Mouse (Mus musculus): ENCODE results near the gene Nphs1.
A peak's percentile ranks its signal among the peaks of the same experiment; 100 is the strongest.

Gene Nphs1

DNA sequence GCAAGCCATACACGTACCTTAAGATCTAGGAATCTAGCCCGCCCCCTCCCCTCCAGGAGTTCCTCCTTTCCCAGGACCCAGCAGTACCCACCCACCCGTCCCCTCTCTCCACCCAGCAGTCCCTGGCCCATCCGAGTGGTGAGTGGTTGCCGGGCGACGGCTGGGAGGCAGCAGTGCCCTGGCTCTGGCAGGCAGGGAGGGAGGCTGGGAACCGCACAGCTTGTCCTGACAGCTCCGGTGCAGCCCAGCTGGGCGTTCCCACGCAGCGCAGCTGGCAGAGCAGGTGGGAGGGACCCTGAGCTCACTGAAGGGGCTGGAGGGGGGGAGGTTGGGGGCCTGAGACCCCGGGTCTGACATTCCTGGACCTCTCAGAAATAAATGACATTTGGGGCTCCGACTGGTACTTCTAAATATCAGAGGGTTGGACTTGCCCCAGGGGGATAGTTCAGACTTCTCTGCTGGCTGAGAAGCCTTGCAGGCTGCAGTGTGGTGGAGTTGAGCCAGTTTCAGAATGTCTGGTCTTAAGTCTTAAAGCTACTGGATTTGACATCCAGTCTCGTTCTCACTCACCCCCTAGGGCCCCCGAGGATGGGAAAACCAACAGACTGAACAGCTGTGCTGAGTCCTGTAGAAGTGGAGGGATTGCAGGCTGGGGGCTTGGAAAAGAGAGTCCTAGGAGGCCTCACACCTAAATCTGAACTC is at the start of gene Nphs1, which contains the start of gene Kirrel2:
Gene Nphs1, plus strand, starts transcription at position 687 of the 702 bp plus-strand sequence.
Gene Kirrel2, minus strand, starts transcription at position 62 of the 702 bp plus-strand sequence.
- DNase-seq = peak; percentile 53

DNA sequence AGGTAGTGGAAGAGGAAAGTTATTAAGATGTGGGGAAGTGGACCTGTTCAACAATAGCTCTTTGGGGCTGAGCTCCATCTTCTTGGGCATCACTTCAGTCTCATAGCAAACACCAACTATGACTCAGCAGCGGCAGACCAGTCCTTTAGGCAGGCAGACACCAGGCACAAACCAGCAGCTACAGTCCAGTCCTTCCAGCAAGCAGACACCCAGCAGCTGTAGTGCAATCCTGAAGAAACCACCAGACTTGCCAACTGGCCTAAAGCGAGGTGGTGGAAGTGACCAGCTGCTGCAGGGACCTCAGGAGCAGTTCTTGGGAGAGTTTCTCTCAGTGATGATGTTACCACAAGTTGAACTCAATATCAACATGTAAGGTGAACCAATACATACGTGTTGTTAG is 49.5 kb upstream of the Nphs1 start:
- DNase-seq = no peak

DNA sequence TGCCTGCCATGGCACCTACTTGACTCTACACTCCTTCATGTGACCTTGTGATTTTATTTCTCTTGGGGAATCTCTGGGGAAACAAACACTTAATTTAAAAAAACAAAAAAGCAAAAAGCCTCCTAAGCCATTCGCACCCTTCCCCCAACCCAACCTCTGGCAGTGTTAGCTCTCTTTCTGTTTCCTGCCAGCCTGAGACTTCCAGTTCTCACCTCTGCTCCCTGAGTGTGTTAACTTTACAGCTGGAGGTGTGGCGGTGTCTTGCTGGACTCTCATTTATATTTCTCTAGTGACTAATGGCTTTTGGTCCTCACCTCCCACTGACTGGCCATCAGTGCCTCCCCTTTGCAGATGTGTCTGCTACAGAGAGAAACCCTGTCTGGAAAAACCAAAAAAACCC is 48.3 kb upstream of the Nphs1 start:
- DNase-seq = no peak

DNA sequence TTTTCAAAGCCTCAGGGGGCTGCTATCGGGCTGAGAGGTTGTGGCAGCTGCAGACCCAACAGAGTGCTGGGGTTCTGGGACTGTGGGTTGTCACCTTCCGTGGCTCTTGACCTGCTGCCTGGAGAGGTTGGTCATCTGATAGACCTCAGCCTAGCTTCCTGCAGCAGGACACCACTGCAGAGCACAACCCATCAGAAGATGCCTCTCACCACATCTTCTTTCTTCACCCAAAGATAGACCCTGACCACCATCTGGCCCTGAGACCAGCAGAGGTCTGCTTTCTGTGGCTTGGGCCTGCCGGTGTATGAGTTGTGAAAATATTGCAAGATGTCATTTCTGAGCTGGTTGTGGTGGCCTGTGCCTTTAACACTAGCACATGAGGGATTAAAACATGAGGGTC is 47.1 kb upstream of the Nphs1 start:
- DNase-seq = no peak

DNA sequence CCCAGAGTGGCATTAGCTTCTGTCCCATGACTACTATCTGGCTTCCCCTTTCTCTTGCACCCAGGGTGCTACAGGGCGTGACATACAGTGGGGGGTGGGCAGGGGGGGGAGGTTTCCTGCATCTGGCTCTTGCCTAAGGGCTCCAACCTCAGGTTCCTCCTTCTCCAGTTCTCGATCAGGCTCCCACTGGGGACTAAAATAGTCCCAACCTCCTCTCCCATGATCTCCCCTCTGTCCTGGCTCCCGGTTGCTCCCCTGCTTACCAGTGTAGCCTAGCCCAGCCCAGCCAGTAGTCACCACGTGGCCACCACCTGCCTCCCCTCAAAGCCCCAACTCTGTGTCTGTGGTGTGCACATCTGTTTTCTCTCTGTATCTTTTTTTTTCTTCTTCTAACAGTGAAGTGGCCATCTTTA is 45.4 kb upstream of the Nphs1 start:
- no peak for DNase-seq

DNA sequence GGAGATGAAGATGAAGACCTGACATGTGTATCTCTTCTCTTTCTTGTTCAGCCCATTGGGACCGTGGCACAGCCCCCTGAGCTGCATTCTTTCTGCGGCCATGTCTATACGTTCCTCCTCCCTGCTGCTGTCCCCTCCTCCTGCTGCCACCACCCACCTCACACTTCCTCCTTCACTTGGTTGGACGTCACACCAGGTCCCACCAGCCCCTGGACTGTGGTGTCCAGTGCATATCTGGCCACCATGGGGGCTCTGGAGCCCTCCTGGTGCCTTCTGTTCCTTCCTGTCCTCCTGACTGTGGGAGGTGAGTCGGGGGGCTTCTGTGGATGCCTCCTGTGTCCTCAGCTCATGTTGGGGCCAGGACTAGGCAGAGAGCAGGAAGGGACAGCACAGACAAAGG is 44.5 kb upstream of the Nphs1 start, which contains the start of gene Tyrobp:
Gene Tyrobp, plus strand, starts transcription at position 165 of the 400 bp plus-strand sequence.
- DNase-seq = no peak

DNA sequence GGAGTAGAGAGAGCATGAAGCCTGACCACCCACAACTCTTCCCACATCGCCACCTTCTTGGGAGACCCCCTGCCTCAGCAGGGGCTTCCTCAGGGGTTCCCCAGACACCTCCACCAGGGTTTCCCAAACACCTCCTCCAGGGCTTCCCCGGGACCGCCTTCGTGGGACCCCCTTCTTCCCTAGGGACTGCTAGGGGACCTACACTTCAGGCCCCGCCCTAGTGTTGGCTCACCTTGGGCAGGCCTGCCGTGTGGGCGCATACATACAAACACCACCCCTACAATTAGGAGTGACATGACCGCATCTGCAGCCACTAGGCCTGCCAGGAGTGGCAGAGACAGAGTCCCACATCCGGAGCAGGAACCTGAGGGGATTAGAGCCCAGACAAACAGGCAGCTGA is 40.3 kb upstream of the Nphs1 start:
- DNase-seq = no peak

DNA sequence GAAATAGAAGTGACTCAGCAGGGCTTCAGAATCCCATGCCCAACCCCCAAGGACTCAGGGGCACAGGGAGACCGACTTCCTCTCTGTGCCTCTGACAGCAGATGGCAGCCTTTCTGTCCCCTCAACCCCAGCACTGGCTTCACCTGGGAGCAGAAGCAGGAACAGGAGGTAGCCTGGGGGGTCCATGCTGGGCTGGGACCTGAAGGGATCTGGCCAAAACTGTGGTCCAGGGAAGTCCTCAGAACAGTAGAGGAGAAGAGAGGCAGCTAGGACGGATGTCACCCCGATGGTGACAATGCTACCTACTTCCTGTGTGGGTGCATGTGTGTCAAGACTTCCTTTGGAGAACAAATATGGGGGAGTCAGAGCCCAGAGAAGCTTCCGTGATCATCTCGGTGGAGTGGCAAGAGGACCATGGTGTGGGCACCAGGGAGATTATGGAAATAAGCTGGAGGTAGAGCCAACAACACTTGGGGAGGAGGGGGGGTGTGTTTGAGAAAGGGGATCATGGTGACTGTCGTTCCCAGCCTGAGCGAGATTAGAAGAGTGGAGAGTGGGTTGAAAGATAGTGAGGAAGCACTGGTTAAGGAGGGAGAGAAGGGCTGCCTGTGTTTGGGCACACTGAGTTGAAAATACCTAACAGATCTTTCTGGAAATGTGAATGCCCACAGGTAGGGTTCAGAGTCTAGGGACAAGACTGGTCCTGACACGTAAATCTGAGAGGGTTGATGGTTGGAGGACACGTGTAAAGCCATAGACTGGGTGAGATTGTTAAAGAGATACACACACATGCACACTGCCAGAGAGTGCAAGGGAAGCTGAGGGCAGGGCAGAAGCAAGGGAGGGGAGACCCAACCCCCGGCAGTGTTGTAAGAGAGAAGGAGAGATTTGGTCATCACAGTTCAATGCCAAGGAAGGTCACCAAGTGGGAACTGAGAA is 38.3 kb upstream of the Nphs1 start, which contains the start of gene Hcst:
Gene Hcst, minus strand, starts transcription at position 294 of the 939 bp plus-strand sequence.
- no peak for DNase-seq

DNA sequence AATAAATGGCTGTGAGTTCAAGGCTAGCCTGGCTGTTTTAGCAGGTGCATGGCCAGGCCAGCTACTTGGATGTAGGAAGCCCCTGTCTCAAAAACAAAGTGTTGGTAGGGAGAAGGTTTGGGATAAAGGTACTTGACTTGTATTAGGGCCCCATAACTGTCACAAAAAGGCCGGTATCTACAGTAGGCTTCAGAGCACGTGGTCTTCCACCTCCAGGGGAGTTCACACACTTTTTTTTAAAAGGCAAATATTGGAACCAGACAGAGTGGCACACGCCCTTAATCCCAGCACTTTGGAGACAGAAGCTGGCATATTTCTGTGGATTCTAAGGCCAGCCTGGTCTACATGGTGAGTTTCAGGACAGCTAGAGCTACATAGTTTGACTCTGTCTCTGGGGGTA is 37.4 kb upstream of the Nphs1 start:
- no peak for DNase-seq

DNA sequence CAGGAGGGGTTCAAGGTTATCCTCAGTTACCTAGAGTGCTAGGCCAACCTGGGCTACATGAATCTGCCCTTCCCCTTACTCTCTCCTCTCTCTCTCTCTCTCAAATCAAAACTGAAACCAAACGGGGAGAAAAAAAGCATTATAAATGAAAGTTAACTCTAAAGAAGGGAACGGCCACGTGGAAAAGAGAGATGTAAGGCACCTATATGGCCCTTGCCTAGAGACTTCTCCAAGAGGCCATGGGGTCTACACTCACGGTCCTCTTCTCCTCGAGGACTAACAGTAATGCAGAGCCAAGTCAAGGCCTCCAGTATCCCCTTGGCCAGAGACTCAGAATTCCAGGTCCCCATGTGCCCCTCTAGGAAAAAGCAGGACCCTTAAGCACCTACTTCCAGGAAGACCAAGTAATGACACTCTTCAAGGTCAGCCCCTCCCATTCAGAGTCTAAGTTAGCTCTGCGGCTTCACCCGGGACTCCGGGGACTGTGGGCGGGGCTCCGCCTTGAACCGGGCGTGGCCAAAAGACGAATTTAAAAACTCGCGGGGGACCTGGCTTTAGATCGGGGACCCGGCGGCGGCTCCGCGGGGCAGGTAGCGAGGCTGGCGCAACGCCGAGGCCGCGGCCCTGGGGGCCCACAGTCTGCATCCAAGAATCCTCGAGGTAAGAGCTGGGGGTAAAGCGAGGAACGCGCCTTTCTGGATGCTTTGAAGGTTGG is 36.8 kb upstream of the Nphs1 start, which contains the start of gene Nfkbid:
Gene Nfkbid, plus strand, starts transcription at position 558 of the 715 bp plus-strand sequence.
- DNase-seq = no peak

DNA sequence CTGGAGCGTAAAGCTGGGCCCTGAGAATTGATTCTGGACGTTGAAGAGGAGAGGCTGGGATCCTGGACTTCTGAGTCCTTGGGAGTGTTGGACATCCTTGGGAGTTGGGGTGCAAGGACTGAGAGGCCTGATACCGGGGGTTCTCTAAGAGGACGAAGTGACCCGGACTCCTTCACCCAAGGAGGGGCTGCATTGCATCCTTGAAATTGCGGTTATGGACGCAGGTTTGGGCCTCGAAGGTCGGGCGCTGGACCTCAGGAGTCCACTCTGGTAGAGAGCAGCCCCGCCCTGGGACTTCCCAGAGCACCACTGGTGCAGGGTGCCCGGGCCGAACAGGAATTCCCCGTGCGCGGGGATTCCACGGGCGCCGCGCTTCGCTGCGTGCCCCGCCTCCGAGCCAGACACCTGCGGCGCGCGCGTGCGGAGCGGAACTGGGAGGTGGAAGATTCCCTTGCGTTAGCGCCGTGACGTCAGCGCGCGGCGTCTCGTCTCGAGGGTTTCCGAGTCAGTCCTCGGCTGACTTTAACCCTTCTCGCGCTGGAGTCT is 36.2 kb upstream of the Nphs1 start:
- DNase-seq = peak; percentile 94

DNA sequence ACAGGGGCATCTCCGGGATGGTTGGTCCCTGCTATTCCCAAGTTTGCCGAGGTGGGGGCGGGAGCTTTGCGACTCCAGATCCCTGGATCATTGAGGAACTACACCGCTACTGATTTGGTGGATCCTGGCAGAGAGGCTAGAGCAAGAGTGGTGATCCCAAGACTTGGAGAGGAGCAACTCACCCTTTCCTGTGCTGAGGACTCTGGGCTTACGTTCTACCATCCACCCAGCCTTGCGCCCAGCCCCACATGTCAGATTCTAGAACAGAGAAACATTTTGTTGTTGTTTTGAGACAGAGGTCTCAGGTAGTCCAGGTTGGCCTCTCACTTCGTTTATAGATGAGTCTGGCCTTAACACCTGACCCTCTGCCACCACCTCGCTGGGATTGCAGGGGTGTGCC is 35.6 kb upstream of the Nphs1 start:
- DNase-seq = no peak

DNA sequence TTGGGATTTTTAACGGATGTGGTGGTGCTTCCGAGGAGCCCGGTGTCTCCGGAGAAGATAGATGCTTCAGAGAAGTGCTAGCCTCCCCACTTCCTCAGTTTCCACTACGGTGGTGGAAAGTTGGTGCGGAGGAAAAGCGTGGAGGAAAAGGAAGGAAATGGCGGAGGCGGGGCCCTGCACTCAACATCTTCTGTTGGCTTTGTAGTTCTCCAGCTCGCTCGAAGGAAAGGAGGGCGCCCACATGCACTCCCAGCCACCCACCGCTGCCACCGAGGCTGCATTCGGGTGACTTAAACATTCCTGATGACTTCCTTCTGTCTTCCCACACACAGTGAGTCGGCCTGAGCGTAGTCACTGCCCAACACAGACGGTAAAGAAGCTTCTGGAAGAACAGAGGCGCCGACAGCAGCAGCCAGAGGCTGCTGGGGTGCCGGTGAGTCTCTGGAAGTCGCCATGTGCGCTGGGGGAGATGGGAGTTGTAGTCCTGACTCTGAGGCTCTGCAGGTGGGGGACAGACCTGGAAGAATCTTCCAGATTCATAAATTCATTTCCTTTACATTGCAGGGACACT is 35.0 kb upstream of the Nphs1 start:
- DNase-seq = no peak

DNA sequence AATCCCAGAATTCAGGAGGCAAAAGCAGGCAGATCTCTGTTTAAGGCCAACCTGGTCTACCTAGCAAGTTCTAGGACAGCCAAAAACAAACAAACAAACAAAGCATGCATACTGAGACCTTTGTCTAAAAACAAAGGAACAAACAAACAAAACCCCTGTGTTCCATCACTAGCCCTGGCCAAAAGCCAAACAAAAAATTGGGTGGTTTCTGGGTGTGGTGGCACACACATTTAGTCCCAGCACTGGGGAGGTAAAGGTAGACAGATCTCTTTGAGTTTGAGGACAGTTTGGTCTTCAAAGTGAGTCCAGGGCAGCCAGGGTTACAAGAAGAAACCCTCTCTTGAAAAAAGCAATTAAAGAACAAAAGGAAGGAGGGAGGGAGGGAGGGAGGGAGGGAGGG is 28.8 kb upstream of the Nphs1 start:
- no peak for DNase-seq

DNA sequence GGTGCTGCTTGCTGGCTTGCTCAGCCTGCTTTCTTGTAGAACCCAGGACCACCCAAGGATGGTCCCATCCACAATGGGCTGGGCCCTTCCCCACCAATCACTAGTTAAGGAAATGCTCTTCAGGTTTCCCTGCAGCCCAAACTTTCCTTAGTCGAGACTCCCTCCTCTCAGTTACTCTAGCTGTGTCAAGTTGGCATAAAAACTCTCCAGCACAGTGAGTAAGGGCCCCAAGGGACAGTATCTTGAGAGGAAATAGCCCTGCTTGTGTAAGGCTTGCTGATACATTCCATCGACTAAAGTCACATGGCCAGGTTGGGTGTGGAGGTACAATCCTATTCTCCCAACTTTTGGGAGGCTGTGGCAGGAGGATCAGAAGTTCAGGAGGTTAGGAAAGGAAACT is 27.9 kb upstream of the Nphs1 start:
- no peak for DNase-seq

DNA sequence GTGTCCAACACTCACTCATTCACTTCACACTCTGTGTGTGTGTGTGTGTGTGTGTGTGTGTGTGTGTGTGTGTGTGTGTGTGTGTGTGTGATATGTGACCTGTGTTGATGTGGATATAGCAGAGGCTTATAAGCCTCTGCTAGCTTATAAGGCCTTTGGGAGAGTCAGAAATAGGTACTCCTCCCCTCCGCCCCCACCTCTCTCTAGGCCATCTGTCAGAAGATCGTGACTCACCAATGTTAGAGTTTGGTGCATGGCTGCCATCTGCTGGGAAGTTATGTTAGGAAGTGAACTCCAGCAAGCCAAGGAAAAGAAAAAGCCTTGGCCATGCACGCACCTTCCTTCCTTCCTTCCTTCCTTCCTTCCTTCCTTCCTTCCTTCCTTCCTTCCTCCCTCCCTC is 26.3 kb upstream of the Nphs1 start:
- peak; percentile 75 for DNase-seq

DNA sequence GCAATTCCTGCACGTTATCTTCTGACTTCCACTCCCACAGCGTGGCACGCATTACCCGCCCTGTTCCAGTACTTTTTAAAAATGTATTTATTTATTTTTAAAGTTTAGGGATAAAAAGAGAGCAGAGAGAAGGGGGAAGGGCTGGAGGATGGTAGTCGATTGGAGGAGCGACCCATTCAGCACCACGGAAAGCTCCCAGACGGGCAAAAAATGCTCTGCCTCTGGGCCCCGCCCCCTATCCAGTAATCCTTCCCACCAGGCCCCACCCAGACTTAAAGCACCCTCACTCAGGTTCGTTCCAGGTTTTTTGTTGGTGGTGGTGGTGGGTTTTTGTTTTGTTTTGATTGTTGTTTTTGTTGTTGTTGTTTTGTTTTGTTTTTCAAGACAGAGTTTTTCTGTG is 23.9 kb upstream of the Nphs1 start:
- DNase-seq = no peak

DNA sequence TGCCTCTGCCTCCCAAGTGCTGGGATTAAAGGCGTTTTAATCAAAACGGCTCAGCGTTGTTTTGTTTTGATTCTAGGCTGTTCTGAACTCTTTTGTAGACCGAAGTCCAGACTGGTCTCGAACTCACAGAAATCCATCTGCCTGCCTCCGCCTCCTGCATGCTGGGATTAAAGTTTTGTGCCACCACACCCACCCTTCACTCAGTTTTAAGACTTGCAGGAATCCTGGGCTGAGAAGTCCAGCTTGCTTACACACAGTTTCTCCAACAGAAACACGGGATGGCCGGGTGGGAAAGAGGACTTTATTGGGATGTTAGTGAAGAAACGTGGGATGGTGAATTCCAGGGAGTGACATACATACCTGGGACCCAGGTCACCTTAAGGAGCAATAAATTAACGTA is 23.4 kb upstream of the Nphs1 start:
- DNase-seq = no peak

DNA sequence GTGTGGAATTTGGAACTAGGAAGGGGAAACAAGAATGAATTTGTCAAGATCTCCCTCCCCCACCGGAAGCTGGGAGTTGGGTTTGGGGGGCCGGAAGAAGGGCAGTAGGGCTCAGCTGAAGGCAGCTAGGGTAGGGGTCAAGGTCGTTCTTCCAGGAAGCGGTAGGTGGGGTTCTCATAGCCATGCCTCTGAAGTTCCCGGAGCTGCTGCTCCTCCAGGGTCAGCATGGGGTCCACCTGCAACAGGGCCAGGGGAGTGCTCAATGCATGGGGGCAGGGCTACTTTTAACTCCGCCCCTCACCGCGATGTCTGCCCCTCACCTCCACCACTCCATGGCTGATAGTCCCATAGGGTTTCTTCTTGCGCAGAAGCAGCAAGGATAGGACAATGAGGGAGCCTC is 23.0 kb upstream of the Nphs1 start:
- DNase-seq = no peak

DNA sequence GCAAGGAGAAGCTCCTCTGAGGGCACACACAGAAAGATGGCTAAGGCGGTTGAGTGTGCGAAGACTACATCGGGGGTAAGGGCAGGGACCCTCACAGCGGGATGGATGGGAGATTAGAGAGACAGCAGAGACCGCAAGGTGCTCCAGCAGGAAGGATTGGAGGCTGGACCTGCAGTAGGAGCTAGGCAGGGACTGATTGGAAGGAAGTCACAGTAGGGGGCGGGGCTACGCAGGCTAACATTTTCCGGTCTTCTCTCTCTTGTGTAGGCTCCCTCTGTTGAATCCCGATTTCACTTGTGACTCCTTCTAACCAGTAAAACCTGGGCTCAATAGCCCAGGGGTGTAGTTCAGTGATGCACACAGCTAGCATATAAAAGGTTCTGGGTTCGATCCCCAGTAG is 21.2 kb upstream of the Nphs1 start:
- DNase-seq = no peak

DNA sequence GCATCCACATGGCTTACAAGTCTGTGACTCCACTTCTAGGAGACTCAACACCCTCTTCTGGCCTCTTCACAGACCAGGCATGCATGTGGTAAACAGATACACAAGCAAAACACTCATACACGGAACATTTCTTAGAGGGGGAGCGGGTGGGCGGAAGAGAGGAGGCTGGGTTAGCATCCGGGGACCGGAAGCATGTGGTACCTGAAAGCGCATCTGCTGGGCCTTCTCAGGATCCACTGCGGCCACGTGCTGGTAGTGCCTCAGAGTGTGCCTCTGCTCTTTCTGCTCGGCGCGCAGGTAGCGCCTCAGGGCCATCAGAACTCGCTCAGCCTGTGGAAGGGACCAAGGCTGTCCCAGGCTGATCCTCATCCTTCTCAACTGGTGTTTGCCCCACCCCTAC is 18.4 kb upstream of the Nphs1 start:
- no peak for DNase-seq

DNA sequence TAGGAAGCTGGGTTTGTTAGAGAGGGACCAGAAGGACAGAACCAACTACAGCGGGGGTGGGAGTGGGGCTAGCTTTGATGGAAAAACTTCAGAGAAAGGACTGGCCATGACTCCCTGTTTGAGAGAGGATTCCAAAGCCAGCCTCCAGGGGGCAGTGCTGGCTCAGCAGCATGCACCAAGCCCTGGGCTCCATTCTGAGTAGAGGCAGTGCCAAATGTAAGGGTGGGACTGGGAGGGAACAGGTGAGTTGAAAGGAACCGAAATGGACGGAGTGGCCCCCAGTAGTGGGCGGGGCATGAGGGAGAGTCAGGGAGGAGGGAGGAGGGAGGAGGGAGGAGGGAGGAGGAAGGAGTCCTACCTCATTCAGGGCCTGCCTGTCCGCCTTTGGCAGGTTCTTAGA is 17.4 kb upstream of the Nphs1 start:
- peak; percentile 79 for DNase-seq

DNA sequence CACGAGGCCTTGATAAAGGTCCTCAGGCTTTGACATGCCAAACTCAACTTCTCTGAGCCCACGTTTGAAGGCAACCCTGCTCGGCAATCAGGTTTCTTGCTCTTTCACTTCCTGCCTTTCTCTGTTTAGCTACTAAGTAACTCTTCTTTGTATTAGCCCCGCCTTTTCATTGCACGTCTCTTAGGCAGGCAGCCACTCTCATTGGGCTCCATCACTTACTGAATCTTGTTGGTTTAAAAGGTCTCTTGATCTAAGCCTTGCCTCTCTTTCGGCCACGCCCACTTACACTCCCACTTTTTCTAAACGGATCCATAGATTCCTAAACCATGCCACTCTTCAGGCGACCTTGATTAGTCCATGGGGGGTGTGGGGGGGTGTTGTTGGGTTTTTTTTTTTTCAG is 14.4 kb upstream of the Nphs1 start:
- no peak for DNase-seq
